Mouse (Mus musculus): ENCODE results near the gene Klhl29.

The Klhl29 gene

GRCm38 (mm10) chr12:5375616-5376461 is at the start of gene Klhl29:
Gene Klhl29 (minus strand): TSS chr12:5375682.
- DNase-seq (ENCODE audit: low spot score): peak; percentile 80

DNA sequence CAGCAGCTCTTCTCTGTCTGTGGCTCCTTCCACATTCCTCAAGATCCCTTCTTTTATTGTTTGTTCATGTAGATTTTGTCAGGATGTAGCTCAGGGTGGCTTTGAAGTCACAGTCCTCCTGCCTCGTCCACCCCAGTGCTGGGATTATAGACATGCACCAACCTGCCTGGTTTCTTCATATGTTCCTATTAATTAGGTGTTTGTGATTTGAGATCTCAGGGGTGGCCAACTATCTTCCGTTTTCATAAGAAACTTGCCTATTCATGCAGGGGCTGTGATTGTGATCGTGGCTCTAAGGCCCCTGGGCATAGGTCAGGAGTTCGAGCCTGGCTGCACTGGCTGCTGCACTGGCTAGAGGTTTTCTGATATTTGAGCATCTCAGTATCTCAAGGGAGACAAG is 49.8 kb upstream of the Klhl29 start:
- DNase-seq (ENCODE audit: low spot score): no peak

DNA sequence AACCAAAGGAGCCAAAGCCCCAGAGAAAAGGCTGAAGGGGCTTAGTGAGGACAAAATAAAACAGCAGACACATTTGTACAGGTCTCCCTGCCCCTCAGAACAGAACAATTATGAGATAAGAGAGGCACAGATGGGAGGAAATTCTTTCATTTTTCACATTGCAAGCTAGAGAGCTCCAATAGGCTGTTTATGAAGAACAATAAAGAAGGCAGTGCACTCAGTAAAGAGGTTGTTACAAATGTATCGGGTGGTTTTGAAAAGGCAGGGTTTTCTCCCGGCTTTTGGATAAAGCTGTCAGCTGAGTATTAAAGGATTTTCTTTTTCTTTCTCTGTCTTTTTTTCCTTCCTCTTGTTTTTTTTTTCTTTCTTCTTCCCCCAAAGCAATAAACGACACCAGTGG is 40.3 kb upstream of the Klhl29 start:
- no peak for DNase-seq (ENCODE audit: low spot score)

GRCm38 (mm10) chr12:5413976-5414375 is 38.5 kb upstream of the Klhl29 start:
- DNase-seq (ENCODE audit: low spot score): no peak

GRCm38 (mm10) chr12:5411761-5412537 is 36.5 kb upstream of the Klhl29 start:
- no peak for DNase-seq (ENCODE audit: low spot score)

- DNase-seq (ENCODE audit: low spot score): no peak
Observed at GRCm38 (mm10) chr12:5411346-5411745, 35.9 kb upstream of the Klhl29 start.

DNA sequence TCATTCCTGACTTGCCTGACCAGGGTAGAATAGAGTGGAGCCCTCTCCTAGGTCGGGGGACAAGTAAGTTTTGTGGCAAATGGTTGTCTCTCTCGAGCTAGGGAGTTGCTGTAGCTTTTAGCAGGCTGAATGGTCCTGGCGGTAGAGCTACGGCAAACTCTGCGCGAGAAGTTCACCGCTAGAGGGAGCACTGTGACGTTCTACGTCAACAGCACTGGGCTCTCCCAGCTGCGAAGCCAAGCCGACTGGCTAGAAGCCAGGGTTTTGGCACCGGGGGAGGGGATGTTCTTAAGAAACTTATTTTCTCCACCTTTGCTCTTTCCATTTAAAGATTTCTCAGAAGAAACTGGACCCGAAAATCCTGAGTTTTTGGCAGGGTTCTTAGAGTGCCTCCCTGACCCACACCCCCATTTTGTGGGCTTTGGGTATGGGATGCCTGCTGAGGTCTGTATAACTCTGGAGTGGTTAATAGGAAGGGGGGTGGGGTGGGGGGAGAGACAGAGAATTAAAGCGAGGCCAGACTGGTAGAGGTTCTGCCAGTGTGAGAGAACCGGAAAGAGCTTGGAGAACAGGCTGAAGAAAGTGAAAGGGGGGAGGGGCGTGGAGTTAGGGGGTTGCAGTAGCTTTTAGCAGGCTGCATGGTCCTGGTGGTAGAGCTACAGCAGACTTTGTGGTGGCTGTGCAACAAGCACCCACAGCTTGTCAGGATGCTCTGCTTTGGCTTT is 35.1 kb upstream of the Klhl29 start:
- peak; percentile 53 for DNase-seq (ENCODE audit: low spot score)

DNA sequence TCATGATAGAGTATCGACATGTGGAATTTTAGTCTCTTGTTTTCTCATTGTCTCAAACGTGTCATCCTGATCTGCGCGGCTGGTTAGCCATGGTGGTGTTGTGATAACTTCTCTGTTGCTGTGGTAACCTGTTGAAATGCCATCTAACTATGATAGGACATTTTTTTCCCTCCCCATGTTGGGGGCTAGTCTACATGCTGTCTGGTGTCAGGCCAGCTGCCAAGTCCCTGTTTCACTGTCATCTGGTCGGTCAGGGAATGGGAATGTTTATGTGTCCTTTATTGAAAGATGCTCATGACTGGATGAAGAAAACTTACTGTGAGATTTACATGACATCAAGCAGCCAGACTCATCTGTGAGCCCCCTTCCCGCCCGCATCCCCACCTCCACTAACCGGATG is 31.7 kb upstream of the Klhl29 start:
- DNase-seq (ENCODE audit: low spot score): no peak

DNA sequence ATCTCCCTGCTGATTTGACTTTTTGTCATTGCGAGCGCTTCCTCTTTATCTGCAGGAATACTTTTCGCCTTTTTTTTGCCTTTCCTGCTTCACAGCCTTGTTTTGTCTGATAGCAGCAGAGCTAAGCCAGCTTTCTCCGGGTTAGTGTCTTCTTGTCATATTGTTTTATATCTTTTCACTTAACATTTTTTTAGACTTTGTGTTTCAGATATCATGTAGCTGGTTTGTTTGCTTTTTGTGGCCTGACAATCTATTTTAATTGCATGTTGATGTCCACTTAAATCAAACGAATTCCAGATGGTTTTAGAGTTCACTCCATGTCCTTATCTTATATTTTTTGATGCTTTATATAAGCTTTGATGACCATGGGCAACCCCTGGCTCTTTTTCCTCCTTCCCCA is 21.9 kb upstream of the Klhl29 start:
- no peak for DNase-seq (ENCODE audit: low spot score)

DNA sequence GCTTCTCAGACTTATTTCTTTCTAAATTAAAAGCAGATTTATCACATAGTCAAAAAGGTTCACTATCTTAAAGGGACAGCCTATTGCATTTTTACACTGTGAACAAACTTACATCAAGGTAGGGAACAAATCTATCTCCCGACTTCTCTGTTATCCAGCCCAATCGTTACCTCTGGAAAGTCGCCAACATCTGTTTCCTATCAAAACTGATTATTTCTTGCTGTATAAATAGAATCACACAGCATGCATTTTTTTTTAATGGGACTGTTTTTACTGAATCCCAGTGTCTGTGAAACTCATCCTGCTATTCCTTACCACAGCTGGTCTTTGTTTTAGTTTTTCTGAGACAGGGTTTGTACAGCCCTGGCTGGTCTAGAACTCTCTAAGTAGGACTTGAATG is 19.7 kb upstream of the Klhl29 start:
- DNase-seq (ENCODE audit: low spot score): no peak

DNA sequence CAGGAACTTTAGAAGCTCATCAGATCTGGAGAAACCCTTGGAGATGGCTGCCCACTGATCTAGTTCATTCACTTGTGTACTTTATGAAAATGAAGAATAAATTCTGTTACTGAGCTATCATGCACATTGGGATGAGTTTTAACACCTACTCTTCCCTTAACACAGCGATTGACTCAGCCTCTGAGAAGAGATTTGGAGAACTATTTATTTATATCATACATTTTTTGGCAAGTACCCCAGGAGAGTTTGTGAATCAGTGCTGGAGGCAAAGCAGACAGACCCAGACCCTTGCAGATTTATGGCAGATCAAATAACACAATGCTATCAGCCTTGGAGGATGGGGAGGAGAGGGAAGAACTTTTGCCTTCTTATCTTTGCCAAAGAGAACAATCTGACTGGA is 11.6 kb upstream of the Klhl29 start:
- DNase-seq (ENCODE audit: low spot score): no peak

GRCm38 (mm10) chr12:5386688-5387087 is 11.2 kb upstream of the Klhl29 start:
- DNase-seq (ENCODE audit: low spot score): no peak

GRCm38 (mm10) chr12:5381694-5382093 is 6.2 kb upstream of the Klhl29 start:
- DNase-seq (ENCODE audit: low spot score): no peak

DNA sequence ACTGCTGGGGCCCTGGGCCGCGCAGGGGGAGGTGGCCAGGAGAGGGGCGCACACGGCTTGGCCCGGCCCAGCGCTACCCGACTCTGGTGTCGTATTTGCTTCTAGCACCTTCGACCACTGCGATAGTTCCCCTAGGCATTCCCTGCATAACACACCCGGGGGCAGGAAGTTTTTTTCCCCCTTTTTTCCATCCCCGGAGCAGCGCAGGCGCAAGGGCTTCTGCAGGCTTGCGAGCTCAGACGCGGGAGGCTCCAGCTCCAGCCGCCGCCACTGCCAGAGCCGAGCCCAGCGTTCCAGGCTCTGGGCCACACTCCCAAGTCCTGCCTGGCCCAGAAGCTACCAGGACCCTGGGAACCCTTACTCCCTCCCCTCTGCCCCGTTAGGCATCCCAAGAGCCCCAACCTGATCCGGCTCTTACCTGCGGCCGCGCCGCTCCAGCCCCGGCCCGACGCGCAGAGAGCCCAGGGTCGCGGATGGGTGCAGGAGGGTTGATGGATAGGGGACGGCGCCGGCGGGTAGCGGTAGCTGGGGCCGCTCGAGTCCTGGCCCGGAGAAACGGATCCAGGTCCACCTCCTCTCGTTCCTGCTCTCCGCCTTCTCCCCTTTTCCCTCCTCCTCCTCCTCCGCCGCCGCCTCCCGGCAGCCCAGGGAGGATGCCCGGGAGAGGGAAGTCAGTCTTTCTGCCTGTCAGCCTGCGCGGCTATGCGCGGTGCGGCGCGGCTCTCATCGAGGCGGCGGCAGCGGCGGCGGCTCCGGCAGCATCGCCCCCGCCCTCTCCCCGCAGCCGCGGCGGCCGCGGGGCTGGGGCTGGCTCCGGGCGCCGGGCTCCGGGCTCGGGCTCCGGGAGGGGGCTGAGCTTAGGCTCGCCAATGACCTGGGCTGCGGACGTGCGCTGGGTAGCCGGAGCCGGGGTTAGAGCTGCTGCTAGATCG is 532 bp downstream of the Klhl29 start:
- peak; percentile 20 for DNase-seq (ENCODE audit: low spot score)

GRCm38 (mm10) chr12:5374196-5374683 is 1.2 kb downstream of the Klhl29 start:
- no peak for DNase-seq (ENCODE audit: low spot score)

GRCm38 (mm10) chr12:5373641-5374195 is 1.8 kb downstream of the Klhl29 start:
- peak; percentile 21 for DNase-seq (ENCODE audit: low spot score)

GRCm38 (mm10) chr12:5369396-5369795 is 6.1 kb downstream of the Klhl29 start:
- no peak for DNase-seq (ENCODE audit: low spot score)

DNA sequence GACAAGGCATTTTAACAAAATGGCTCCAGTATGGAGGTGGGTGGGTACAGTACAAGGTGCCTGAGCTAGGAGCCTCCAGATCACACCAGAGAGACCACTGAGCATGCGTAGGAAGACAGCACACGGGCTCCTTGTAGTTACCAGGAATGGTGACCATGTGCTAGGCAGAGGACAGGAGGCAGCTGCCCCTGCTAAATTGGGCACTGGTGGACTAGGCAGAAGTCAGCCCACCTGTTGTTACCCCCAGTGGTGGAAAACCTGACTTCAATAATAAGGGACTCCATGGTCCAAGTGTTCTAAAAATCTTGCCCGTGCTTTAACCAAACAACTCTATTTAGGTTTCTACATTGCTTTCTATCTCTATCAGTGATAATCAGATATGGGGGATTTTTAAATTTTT is 10.6 kb downstream of the Klhl29 start:
- no peak for DNase-seq (ENCODE audit: low spot score)

DNA sequence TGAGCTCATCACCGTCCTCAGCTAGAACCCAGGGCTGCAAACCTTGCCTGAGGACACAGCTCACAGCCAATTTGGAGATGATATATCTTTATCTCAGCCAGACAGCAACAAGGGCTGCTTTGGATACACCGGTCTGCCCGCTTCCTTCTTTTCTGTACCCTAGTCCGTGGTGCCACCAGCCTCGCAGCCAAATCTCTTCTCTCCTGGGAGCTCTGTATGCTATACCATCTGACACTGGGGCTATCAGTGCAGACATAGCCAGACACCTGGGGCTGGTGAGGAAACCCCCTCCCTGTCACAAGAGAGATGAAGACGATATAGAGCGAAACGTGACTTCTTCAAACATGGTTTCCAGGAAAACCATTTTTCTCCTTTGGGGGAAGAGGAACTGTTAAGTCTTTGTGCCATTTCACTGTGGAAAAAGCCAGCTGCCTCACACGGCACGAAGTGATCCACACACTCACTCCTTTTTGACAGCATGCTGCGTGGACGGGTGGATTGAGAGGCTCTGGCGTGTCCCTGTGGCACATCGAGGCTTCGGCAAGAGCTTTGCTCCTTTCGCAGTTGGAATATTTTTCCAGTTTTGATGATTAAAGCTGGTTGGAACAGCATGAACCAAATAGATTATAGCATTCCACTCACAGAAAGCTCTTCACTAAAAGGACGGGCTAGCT is 11.4 kb downstream of the Klhl29 start:
- DNase-seq (ENCODE audit: low spot score): no peak

- no peak for DNase-seq (ENCODE audit: low spot score)
Observed at GRCm38 (mm10) chr12:5359065-5359464, 16.4 kb downstream of the Klhl29 start.
